ENCODE assay signal across 23 mouse cellular contexts in genomic region chr2:112845583-112846512, GRCm38 (mm10).
DNase-seq lines count a peak whose midpoint lies in the region; ATAC-seq lines count a peak whose summit lies in the region.
"Had no signal": no experiment of that assay in that cellular context is flagged by ENCODE, and none has a peak within 500 bp of the region (broad histone marks: within the 10 kb centered on the region; RNA-seq: fewer than 3 reads in every experiment).

No protein-coding gene starts in this region.

- H3K4me3 ChIP-seq in hindbrain, embryonic 14.5 days (replicated peaks; ENCODE audit: low read length): no peak overlapping the region
- no peak overlapping the region for H3K4me3 ChIP-seq in hindbrain, embryonic 12.5 days
- no peak overlapping the region for H3K4me3 ChIP-seq in neural tube, embryonic 14.5 days (ENCODE audit: low read depth, low read length)
- no peak overlapping the region for H3K4me3 ChIP-seq in midbrain, embryonic 15.5 days
- H3K4me3 ChIP-seq: embryonic facial prominence, embryonic 15.5 days; erythroblast, embryonic 14.5 days; forebrain, embryonic 10.5 days; heart, adult 2 months; heart, embryonic 15.5 days had no signal

- peaks cover 10% of the 10 kb centered on the region for H3K9me3 ChIP-seq in hindbrain, embryonic 14.5 days (ENCODE audit: control insufficient read depth, low read length)
- H3K9me3 ChIP-seq in hindbrain, embryonic 12.5 days (replicated peaks): peaks cover 8% of the 10 kb centered on the region; the same call in 1 of the 2 replicates
- 0 out of 2 replicates have a peak, but pooled peaks cover 2% of the 10 kb centered on the region for H3K9me3 ChIP-seq in neural tube, embryonic 14.5 days (ENCODE audit: control insufficient read depth, low read length)
- H3K9me3 ChIP-seq in midbrain, embryonic 15.5 days: no peaks in the 10 kb centered on the region
- H3K9me3 ChIP-seq: forebrain, embryonic 10.5 days; heart, embryonic 15.5 days had no signal

- WGBS in hindbrain, embryonic 14.5 days: 49% methylated on average over 4 of the region's 4 CpGs
- 63% methylated on average over 4 of the region's 4 CpGs for WGBS in hindbrain, embryonic 12.5 days
- WGBS in neural tube, embryonic 14.5 days: 25% methylated on average over 4 of the region's 4 CpGs
- WGBS in midbrain, embryonic 15.5 days: 28% methylated on average over 4 of the region's 4 CpGs

- no peak overlapping the region for H3K27ac ChIP-seq in hindbrain, embryonic 14.5 days
- no peak overlapping the region for H3K27ac ChIP-seq in hindbrain, embryonic 12.5 days
- H3K27ac ChIP-seq in neural tube, embryonic 14.5 days (ENCODE audit: low read depth, low read length): no peak overlapping the region
- no peak overlapping the region for H3K27ac ChIP-seq in midbrain, embryonic 15.5 days
- H3K27ac ChIP-seq: embryonic facial prominence, embryonic 15.5 days; forebrain, embryonic 10.5 days; heart, adult 2 months; heart, embryonic 15.5 days had no signal

- no peak overlapping the region for H3K4me2 ChIP-seq in hindbrain, embryonic 14.5 days (replicated peaks)
- H3K4me2 ChIP-seq in hindbrain, embryonic 12.5 days (replicated peaks): no peak overlapping the region
- no peak overlapping the region for H3K4me2 ChIP-seq in neural tube, embryonic 14.5 days (ENCODE audit: low read depth, low read length)
- no peak overlapping the region for H3K4me2 ChIP-seq in midbrain, embryonic 15.5 days
- H3K4me2 ChIP-seq: embryonic facial prominence, embryonic 15.5 days; heart, embryonic 11.5 days; heart, embryonic 15.5 days had no signal

- no peak for DNase-seq in hindbrain, embryonic 14.5 days (ENCODE audit: low spot score)
- no peak for DNase-seq in neural tube, embryonic 10.5 days (ENCODE audit: extremely low spot score, low spot score)
- DNase-seq in gastrocnemius, postnatal 4 days (ENCODE audit: low spot score in 2 of 2): no peak
- no peak for DNase-seq in right cerebral cortex, postnatal 36 days (ENCODE audit: low spot score in 2 of 2)
- DNase-seq: adrenal gland, postnatal 14 days; cerebellum, adult 2 months; cerebellum, postnatal 14 days; embryo, embryonic 11 days; gastrocnemius, postnatal 10 days; heart, adult 2 months; heart, postnatal 14 days had no signal

- peak; percentile 61 for ATAC-seq in hindbrain, embryonic 14.5 days (ENCODE audit: low FRiP score)
- no peak for ATAC-seq in hindbrain, embryonic 12.5 days (ENCODE audit: low FRiP score)
- ATAC-seq in neural tube, embryonic 14.5 days (ENCODE audit: low read depth): peak; percentile 54; the same call in 1 of the 2 replicates
- peak; percentile 62 for ATAC-seq in midbrain, embryonic 15.5 days (replicated peaks)
- ATAC-seq: activated CD4-positive, CD25-positive, alpha-beta regulatory T cell, adult 4 months; forebrain, embryonic 16.5 days; Patski had no signal

- 0 out of 2 replicates have a peak, but pooled peaks cover 3% of the 10 kb centered on the region for H3K4me1 ChIP-seq in hindbrain, embryonic 14.5 days (replicated peaks; ENCODE audit: control insufficient read depth, insufficient read depth, low read length)
- no peaks in the 10 kb centered on the region for H3K4me1 ChIP-seq in hindbrain, embryonic 12.5 days
- no peaks in the 10 kb centered on the region for H3K4me1 ChIP-seq in neural tube, embryonic 14.5 days (ENCODE audit: control insufficient read depth, insufficient read depth, low read length)
- no peaks in the 10 kb centered on the region for H3K4me1 ChIP-seq in midbrain, embryonic 15.5 days
- H3K4me1 ChIP-seq: embryonic facial prominence, embryonic 15.5 days; forebrain, embryonic 10.5 days; heart, embryonic 15.5 days had no signal

- H3K9ac ChIP-seq in hindbrain, embryonic 14.5 days: no peak overlapping the region
- no peak overlapping the region for H3K9ac ChIP-seq in hindbrain, embryonic 12.5 days
- H3K9ac ChIP-seq in neural tube, embryonic 14.5 days (replicated peaks; ENCODE audit: low read depth, low read length): no peak overlapping the region
- no peak overlapping the region for H3K9ac ChIP-seq in midbrain, embryonic 15.5 days
- H3K9ac ChIP-seq: embryonic facial prominence, embryonic 15.5 days; heart, embryonic 15.5 days had no signal

- H3K36me3 ChIP-seq in hindbrain, embryonic 14.5 days (replicated peaks; ENCODE audit: control insufficient read depth, insufficient read depth): no peaks in the 10 kb centered on the region
- H3K36me3 ChIP-seq in hindbrain, embryonic 12.5 days: no peaks in the 10 kb centered on the region
- no peaks in the 10 kb centered on the region for H3K36me3 ChIP-seq in neural tube, embryonic 14.5 days (ENCODE audit: control insufficient read depth, insufficient read depth, low read length)
- no peaks in the 10 kb centered on the region for H3K36me3 ChIP-seq in midbrain, embryonic 15.5 days (replicated peaks)
- H3K36me3 ChIP-seq: embryonic facial prominence, embryonic 15.5 days; forebrain, embryonic 10.5 days; heart, embryonic 15.5 days had no signal

- no peaks in the 10 kb centered on the region for H3K27me3 ChIP-seq in hindbrain, embryonic 14.5 days (ENCODE audit: control insufficient read depth, insufficient read depth, low read length)
- H3K27me3 ChIP-seq in hindbrain, embryonic 12.5 days: no peaks in the 10 kb centered on the region
- H3K27me3 ChIP-seq in neural tube, embryonic 14.5 days (ENCODE audit: control insufficient read depth, insufficient read depth, low read length): no peaks in the 10 kb centered on the region
- no peaks in the 10 kb centered on the region for H3K27me3 ChIP-seq in midbrain, embryonic 15.5 days (replicated peaks)
- H3K27me3 ChIP-seq: CH12.LX; embryonic facial prominence, embryonic 15.5 days; heart, embryonic 15.5 days; Patski had no signal
